Mouse (Mus musculus): ENCODE measurements around the gene Mtmr10.
A peak's percentile ranks its signal among the peaks of the same experiment; 100 is the strongest.

Mtmr10 gene

GRCm38 (mm10) chr7:64373147-64373829 lies 85.8 kb downstream of the Mtmr10 start:
- peak in 1 of 2 experiments; percentile 22 for DNase-seq

GRCm38 (mm10) chr7:64373830-64374562 lies 86.5 kb downstream of the Mtmr10 start, which contains the start of gene Fan1:
Gene Fan1, minus strand, starts transcription at chr7:64374095.
- peak; percentile 88 to 90 for DNase-seq

All from cerebellum, postnatal 14 days (tissue).